Mouse (Mus musculus) left cerebral cortex, adult 9 months (tissue): ENCODE measurements at regions not wholly inside any gene's neighbourhood (a gene's known extent, or its start where the extent isn't known, plus 50 kb on each side); places are given as distances from the start of the nearest gene placed in this dataset.
"Not testable (repeated sequence)": the region's sequence is repeated elsewhere in the genome, so short reads cannot be mapped to it uniquely, and the experiment has no call there.

Experiments
- DNase-seq, 2 experiments: peaks; one replicate each; pipeline ENCODE4 v3.0.0; 2022; ENCODE audit warnings: low spot score in 2 of 2

DNA sequence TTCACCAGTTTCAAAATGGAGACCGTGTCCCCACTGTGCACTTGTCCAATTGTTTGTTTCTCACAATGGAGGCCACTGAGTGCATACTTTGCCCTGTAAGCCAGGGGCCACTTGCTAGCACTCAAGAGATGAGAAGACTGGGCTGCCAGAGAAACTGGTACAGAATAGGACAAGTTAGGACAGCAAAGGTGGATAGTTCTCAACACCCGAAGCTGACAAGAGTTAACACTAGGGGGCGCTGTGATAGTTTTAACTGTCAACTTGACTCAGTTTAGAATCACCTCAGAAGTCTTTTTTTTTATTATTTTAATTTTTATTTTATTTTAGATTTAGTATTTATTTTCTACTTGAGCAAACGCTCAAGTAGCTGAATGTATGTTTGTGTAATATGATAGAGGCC is 188.2 kb upstream of the Asap2 start:
- not testable (repeated sequence) for DNase-seq

DNA sequence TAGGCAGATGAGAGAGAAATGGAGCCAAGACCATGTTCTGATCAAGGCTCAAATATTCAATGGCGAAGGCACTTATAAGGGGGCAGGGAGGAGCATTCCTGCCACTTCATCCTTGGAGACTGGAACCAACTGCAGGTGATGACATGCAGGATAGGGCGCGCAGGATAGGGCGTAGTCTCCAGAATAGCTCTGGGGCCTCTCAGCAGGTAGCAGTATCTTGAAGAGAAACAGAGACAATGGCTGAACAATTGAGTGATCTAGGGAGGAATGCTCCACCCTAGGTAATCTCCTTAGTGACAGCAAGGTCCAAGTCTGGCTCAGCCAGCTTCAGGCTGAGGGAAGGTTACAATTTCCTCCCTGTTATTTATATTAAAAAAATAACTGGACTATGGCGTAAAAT is 184.8 kb upstream of the Asap2 start:
- DNase-seq, result not testable (repeated sequence)

DNA sequence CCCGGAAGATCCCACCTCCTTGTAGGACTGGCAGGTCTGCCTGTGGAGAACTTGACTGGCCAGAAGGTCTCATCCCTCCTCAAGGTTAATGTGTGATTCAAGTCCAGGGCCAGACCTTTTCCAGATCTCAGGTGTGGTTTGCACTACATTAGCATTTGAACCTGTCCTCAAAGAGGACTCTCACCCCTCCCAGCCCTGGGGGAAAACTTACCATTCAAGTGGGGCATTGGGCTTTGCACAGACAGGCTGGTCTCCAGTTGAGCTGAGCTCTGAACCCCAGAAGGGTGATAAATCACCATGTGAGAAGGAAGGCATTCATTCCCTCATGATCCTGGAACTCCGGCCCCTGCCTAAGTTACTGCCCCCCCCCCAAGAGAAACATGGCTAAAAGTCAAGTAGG is 183.6 kb upstream of the Asap2 start:
- DNase-seq, result no peak

DNA sequence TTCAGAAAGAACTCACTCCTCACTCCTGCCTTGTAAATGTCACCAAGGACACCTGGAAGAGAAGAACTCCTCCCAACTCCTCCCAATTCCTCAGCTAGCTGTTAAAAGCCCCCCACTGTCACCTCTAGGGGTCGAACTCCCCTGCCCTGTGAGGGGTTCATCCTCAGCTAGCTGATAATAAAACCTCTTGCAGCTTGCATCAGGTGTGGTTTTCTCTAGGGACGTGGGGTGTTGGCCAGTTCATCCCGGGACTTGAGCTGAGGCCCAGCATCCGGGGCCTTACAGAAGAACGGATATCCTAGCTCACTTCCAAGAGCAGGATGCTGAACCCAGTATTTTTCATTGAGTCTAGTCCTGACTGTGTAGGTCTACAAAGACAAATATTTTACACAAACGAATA is 176.4 kb upstream of the Asap2 start:
- not testable (repeated sequence) for DNase-seq

DNA sequence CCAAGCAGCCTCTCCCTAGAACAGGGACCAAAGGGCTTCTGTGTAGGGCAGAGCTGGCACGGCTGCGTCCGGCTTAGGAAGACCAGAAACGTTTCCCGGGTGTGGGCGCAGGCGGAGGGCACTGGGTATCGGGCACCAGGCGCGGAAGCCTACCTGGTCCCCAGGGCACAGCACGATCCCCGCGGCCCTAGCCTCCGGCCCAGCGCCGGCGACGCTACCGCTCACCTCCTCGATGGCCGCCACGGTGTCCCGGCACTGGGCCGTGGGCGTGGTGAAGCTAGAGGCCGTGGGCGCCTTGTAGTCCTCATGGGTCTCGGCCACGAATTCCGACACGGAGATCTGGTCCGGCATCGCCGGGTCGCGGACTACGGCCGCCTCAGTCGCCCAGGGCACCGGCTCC is 175.1 kb upstream of the Asap2 start:
- DNase-seq, result not testable (repeated sequence)

DNA sequence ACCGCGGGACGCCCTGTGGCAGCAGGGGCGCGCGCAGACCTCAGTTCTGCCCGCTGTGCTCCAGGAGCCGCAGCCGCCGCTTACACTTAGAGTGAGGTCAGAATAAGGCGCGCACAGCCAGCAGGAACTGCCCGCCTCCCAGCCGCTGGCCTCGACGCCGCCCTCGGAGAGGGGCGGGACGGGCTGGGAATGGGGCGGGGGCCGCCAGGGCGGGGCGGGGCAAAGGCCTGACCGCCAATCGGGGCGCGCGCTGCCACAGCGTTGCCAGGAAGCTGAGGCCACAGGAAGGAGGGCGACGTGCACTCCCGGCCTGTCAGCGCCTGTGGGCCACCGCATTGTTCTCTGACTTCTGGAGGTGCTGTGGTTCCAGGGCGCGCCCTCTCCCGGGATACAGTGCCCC is 174.7 kb upstream of the Asap2 start:
- no peak for DNase-seq

DNA sequence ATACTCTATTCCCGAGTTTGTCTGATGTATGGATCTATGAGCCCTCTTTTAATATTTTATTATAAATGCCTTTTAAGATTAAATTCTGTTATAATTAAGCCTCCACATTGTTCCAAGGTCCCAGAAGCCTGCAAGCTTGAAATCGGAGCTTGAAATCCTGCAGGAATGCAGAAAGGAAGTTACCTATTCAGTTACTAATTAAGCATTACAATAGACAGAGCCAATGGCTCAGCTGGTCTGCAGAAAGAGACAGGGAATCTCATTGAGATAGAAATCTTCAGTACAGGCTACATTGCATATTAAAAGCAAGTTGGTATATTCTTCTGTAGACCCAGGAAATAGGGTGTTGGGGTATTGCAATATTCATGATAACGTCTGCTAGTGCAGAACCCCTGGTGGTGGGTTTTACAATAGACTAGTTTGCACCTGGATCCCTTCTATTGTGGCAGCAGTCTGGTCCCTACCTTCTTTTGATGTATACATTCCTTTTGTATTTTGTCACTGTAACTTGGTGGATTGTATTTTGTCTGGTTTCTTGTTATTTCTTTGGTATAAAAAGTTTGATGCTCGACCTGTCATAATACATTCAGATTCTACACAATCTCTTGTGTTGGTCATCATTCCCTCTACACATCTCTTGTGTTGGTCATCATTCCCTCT is 146.5 kb upstream of the Asap2 start:
- DNase-seq, result not testable (repeated sequence)

DNA sequence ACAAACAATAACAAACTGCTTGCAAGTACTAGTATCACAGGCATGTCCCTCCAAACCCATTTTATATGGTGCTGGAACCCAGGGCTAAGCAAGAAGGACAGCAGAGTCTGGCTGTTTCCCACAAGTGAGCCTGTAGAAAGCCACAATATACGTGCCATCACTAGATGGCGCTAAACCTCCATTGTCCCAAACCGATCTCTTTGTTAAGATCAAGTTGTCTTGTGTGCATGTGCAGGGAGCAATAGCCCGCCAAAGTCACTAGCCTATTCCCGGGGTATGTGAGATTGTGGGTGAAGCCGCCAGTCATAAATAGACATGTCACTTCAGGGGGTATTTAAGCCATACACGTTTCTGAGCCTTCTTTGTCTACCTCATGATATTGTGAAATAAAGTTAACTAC is 145.4 kb upstream of the Asap2 start:
- DNase-seq, result peak in 1 of 2 experiments; percentile 15

DNA sequence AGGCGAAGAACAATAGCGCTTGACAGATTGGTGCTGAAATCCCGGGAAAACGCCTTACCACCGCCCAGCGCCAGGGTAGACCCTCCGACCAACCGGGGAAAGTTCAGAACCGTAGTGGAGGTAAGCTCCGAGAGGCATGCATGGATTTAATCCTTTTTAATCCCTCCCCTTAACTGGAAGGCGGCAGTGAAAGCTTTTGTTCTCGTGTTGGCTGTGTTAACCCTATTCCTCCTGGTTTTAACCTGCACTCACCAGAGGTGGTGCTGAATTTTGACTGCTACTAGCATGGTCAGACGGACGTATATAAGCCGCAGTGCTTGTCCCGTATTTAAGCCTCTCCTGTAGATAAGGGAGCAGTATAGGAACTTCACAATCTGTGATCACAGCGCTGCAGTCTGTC is 145.0 kb upstream of the Asap2 start:
- no peak for DNase-seq

DNA sequence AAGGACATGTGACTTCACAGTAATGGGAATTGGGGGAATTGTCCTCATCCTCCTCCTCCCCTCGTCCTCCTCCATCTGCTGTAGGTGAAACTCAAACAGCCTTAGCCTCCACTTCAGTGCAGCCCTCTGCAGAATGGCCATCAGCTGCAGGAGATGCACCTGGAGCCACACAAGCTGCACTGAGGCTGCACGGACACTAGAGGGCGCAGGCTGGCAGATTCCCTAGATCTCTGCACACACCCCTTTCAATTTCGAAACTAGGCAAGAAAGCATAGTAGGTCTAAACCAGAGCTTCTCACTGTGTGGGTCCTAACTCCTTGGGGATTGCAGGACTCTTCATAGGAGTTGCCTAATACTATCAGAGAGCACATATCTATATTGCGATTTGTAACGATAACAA is 106.2 kb upstream of the Asap2 start:
- not testable (repeated sequence) for DNase-seq

DNA sequence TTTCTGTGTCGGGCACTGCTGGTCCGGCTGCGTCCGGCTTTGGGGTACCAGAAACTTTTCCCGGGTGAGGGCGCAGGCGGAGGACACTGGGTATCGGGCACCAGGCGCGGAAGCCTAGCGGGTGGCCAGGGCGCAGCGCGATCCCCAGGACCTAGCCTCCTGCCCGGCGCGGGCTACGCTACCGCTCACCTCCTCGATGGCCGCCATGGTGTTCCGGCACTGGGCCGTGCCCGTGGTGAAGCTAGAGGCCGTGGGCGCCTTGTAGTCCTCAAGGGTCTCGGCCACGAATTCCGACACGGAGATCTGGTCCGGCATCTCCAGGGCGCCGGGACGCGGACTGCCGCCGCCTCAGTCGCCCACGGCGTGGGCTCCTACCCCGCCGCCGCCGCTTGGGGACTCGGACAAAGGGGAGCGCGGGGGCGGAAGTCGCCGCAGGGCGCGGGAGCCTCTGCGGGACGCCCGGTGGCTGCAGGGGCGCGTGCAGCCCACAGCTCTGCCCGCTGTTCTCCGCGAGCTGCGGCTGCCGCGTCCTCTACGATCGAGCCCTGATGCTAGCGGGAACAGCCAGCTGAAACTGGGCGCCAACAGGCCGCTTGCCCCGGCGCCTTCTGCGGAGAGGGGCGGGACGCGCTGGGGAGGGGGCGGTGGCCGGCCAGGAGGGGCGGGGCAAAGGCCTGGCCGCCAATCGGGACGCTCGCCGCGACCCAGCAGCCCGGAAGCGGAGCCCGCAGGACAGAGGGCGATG is 69.4 kb upstream of the Asap2 start:
- peak in 1 of 2 experiments; percentile 23 for DNase-seq

DNA sequence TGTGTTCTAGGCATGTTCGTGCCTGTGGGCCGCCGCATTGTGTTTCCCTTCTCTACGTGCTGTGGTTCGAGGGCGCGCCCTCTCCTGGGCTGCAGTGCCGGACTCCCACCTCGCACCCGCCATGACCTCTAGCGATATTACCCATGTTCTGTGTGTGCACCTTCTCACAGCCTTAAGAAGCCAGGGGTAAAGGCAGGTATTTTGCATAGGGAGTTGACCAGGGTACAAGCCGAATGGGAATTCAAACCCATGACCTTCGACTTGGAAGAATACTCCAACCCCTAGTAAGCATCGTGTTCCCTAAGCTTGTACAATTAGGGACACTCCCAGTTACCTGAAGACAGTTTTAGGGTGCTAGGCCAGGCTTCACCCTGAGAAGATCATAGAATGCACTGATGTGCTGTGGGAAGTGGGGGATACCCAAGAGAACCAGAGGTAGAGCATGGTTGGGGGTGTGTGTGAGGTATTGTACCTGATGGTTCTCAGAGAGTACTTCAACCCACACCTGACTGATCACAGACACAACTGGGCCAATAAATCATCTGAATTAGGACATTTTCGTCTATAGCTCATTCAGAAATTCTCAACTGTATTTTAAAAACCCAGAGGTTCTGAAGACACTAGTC is 68.7 kb upstream of the Asap2 start:
- DNase-seq, result not testable (repeated sequence)

DNA sequence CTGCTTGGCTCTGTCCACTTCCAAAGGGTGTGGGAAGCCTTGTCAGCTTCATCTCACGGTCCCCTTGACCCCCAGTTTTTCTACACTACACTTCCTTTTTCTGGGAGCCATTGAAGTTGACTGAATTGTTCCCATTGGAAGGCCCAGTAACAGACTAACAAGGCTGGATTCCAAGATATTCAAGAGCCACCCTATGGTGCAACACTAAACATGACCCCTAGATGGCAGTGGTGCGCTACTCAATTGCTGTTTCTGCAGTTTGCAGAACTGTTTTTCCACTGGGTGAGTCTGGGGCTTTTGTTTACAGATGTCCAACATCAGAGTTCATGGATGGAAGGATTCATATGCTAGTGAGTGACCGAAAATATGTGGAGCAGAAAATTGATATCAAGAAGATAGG is 61.3 kb upstream of the Asap2 start:
- peak in 1 of 2 experiments; percentile 51 for DNase-seq
